Mouse (Mus musculus) intestine, postnatal 0 days (tissue): ENCODE measurements around the gene Hoxa7. TPM values are rescaled to one million over a fixed set of nuclear protein-coding genes. Genes with fewer than 3 reads are reported as not detected.
A peak's percentile ranks its signal among the peaks of the same experiment; 100 is the strongest.

ENCODE experiments used
- ATAC-seq: fragments of 200-750 bp; cut with Nextera tagmentation; 2 replicates; pipeline ENCODE4 v1.8.0; 2017; ENCODE audit warnings: mild to moderate bottlenecking, moderate TSS enrichment, moderate library complexity
- H3K27ac ChIP-seq: fragments of 300-500 bp; sonication (generic); 2 replicates; pipeline ENCODE4 v1.5.1; 2014; ENCODE audit warnings: mild to moderate bottlenecking, low read depth, low read length, moderate library complexity
- H3K27me3 ChIP-seq: fragments of 300-500 bp; sonication (generic); replicated peaks from 2 replicates; pipeline ENCODE4 v1.6.1; 2014; ENCODE audit warnings: low read length, mixed read lengths; ENCODE audit not compliant: control insufficient read depth, insufficient read depth
- H3K36me3 ChIP-seq: fragments of 300-500 bp; sonication (generic); 2 replicates; pipeline ENCODE4 v1.6.1; 2014; ENCODE audit warnings: mild to moderate bottlenecking, moderate library complexity; ENCODE audit not compliant: control insufficient read depth, insufficient read depth
- H3K4me1 ChIP-seq: fragments of 300-500 bp; sonication (generic); replicated peaks from 2 replicates; pipeline ENCODE4 v1.6.1; 2014; ENCODE audit warnings: antibody characterized with exemption, low read length, mixed read lengths; ENCODE audit not compliant: control insufficient read depth, insufficient read depth
- H3K4me2 ChIP-seq: fragments of 300-500 bp; sonication (generic); replicated peaks from 2 replicates; pipeline ENCODE4 v1.6.1; 2014; ENCODE audit warnings: low read depth, mild to moderate bottlenecking, moderate library complexity
- H3K4me3 ChIP-seq: fragments of 300-500 bp; sonication (generic); 2 replicates; pipeline ENCODE4 v1.5.1; 2014; ENCODE audit warnings: low read depth, low read length
- H3K9ac ChIP-seq: fragments of 300-500 bp; sonication (generic); 2 replicates; pipeline ENCODE4 v1.6.1; 2014; ENCODE audit warnings: mild to moderate bottlenecking, low read depth, low read length
- H3K9me3 ChIP-seq: fragments of 300-500 bp; sonication (generic); 2 replicates; pipeline ENCODE4 v1.6.1; 2016; ENCODE audit warnings: mixed run types; ENCODE audit not compliant: control insufficient read depth
- CTCF ChIP-seq: sonication (generic); IDR thresholded peaks from 2 replicates; pipeline ENCODE4 v1.5.1; 2016; ENCODE audit warnings: low read depth, mild to moderate bottlenecking, control low read depth, antibody characterized with exemption, moderate library complexity
- WGBS: fragments of 180-500 bp; shearing (Covaris S2); extraction: QIAGEN DNeasy Blood & Tissue Kit; methylation state at CpG from one replicate; pipeline ENCODE4 v1.1.7; 2014; 5-methylcytosine and 5-hydroxymethylcytosine counted together
- polyA plus RNA-seq: library from polyadenylated mRNA; unstranded; fragments of >200 nt; fragmentation: Nextera tagmentation; extraction: Ambion mirVana; gene quantifications from 2 replicates; pipeline ENCODE4 v1.2.1, GENCODE M21; 2015

The Hoxa7 gene
- polyA plus RNA-seq, 1 experiment from 2014 or later: 6.2 TPM

DNA sequence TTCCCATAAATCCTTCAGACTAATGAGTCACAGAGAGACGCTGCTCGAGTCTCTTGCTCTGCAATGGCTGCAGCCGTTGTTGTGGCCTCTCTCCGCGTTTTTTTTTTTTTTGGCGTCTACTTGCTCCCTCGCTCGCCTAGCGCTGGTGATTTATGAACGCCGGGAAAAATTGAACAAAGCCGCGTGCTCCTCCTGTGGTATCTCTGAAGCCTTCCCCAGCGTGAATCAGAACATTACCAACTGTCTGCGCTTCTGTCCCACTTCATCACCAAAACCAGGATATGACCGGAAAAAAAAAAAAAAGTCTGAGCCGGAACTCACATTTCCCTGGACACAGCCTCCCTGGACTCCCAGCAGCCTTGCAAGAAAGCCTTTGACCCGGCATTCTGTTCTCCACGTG is 36.4 kb downstream of the Hoxa7 start:
- Histone ChIP-seq H3K9me3 (no peaks in the 10 kb centered on the region), H3K36me3 (no peaks in the 10 kb centered on the region), H3K27me3 (0 out of 2 replicates have a peak, but pooled peaks cover 4% of the 10 kb centered on the region), H3K27ac (no peak overlapping the region), H3K4me3 (peak overlapping the region; percentile 17; the same call in 1 of the 2 replicates), H3K4me1 (peaks cover 13% of the 10 kb centered on the region; the same call in 1 of the 2 replicates), H3K4me2 (peak overlapping the region; percentile 51), H3K9ac (no peak overlapping the region)
- TF ChIP-seq CTCF: no peak
- 6% methylated on average over 19 of the region's 19 CpGs for WGBS
- ATAC-seq: no peak

DNA sequence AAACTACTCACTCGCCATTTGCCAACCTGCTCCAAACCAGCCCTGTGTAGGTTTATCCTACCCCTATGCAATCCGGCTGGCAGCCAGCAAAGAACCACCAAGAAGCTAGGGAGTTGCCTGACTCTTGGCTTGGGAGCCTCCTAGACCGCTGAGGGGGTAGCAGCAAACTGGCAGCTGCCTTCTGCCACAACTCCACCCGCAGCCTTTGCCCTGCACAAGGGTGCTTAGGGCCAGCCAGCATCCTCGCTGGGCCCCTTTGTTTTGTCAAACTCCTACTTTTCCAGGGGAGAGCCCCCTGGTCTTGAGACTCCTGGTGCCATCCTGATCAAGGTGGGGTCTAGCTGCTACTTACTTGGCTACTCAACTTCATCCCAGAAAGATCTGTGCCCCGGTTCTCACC is 37.0 kb downstream of the Hoxa7 start:
- Histone ChIP-seq H3K36me3 (no peaks in the 10 kb centered on the region), H3K9me3 (no peaks in the 10 kb centered on the region), H3K27ac (no peak overlapping the region), H3K4me1 (0 out of 2 replicates have a peak, but pooled peaks cover 8% of the 10 kb centered on the region), H3K27me3 (0 out of 2 replicates have a peak, but pooled peaks cover 4% of the 10 kb centered on the region), H3K4me3 (no peak overlapping the region), H3K4me2 (peak overlapping the region; percentile 51), H3K9ac (no peak overlapping the region)
- TF ChIP-seq CTCF: no peak
- ATAC-seq: no peak
- WGBS: 39% methylated on average over 6 of the region's 6 CpGs

DNA sequence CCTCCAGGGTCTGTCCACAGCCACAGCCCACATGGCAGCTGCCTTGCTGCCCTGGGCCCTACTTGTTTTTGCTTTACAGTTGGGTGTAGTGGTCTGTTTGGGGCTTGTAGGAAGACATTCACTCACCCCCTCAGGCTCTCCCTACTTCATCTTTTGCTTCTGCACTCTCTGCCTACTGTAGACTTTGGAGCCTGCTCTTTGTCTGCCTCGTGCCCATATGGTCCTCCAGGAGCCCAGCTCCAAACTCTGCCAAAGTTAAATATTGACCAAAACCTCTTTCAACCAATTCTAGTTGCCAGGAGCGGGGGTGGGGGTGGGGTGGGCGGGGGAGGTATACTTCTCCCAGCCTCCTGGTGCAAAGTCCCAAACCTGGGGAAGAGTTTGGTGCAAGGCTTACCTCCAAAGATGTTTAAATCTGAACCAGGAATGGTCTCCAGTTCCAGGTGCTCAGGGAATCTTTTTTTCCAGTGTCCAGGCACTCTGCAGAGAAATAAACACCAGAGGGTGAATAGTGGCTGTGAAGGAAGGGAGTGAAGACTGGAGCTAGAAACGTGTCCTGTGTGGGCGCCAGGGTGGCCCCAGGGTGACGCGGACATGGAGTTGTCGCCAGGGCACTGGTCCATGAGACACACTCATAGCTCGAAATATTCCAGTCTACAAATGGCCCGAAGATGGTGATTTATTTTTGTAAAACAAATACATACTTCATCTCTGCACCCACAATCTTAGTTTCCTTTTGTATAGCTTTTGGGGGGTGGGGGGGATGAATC is 38.2 kb downstream of the Hoxa7 start:
- H3K27me3 ChIP-seq: 0 out of 2 replicates have a peak, but pooled peaks cover 9% of the 10 kb centered on the region
- H3K4me1 ChIP-seq: 0 out of 2 replicates have a peak, but pooled peaks cover 3% of the 10 kb centered on the region
- TF ChIP-seq CTCF: no peak
- H3K27ac ChIP-seq: peak overlapping the region; percentile 24; the same call in 1 of the 2 replicates
- H3K4me3 ChIP-seq: 0 out of 2 replicates have a peak overlapping the region, but pooled peaks have one; percentile 13
- H3K4me2 ChIP-seq: peak overlapping the region; percentile 51
- ATAC-seq: peak; percentile 51
- H3K9me3 ChIP-seq: no peaks in the 10 kb centered on the region
- H3K9ac ChIP-seq: no peak overlapping the region
- no peaks in the 10 kb centered on the region for H3K36me3 ChIP-seq
- whole genome bisulfite sequencing: 19% methylated on average over 10 of the region's 10 CpGs

DNA sequence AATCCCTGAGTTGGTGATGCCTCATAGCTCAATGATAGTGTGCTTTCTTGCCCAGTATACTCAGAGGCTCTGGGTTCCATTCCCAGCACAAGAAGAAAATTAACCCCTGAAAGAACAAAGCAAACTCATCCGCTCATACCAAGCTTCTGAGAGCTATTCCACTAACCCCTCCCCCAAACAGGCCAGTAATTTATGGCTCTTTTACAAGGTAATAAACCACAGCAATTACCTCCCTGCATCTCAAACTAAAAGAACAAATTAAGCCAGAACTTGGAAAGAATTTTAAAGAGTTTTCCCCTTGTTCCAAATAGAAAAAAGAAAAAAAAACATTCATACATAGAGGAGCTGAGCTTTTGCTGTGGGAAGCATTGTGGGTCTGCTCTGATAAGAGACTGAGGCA is 38.9 kb downstream of the Hoxa7 start:
- Histone ChIP-seq H3K36me3 (no peaks in the 10 kb centered on the region), H3K9ac (no peak overlapping the region), H3K27me3 (peaks cover 11% of the 10 kb centered on the region; the same call in 1 of the 2 replicates), H3K4me3 (0 out of 2 replicates have a peak overlapping the region, but pooled peaks have one; percentile 13), H3K4me1 (0 out of 2 replicates have a peak, but pooled peaks cover 3% of the 10 kb centered on the region), H3K4me2 (0 out of 2 replicates have a peak overlapping the region, but pooled peaks have one; percentile 51), H3K27ac (no peak overlapping the region), H3K9me3 (no peaks in the 10 kb centered on the region)
- no peak for ATAC-seq
- TF ChIP-seq CTCF: no peak
- 15% methylated on average over 1 of the region's 1 CpGs for WGBS

DNA sequence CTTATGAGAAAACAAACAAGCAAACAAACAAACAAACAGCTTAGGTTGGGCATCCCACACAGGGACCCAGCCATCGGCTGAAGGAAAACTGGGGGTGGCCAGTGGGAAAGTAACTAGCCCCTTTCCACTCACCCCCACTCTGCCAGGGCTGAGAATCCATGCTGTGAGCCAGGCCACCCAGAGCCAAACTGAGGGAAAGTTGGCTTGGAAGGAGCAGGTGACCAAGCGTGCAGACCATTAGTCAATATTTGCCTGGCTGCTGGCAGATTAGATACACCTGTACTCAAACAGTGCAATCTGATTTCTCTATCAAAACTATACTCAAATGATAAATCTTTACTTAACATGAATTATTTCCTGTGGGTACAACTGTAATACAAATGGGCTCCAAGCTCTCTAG is 39.6 kb downstream of the Hoxa7 start:
- 36% methylated on average over 2 of the region's 2 CpGs for WGBS
- no peak overlapping the region for H3K27ac ChIP-seq

DNA sequence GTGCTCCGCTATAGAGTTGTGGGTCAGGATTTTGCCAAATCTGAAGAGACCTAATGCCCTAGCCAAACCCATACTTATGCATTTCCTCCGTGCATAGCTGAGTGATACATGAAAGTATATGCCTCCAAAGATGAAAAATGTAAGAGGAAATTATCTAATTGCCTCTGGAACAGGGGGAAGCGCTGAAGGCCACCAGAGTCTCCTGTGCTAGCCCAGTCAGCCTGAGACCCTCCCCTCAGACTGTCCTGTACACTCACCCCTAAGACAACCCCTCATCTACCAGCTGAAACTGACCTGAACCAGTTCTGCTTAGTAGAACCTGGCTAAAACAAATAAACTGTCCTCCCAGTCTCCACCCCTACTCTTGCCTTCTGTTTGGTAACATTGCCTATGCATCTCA is 40.9 kb downstream of the Hoxa7 start:
- Histone ChIP-seq H3K9ac (no peak overlapping the region), H3K4me3 (peak overlapping the region; percentile 61; the same call in 1 of the 2 replicates), H3K9me3 (no peaks in the 10 kb centered on the region), H3K27me3 (peaks cover 12% of the 10 kb centered on the region; the same call in 1 of the 2 replicates), H3K27ac (0 out of 2 replicates have a peak overlapping the region, but pooled peaks have one; percentile 58), H3K4me2 (peak overlapping the region; percentile 76), H3K36me3 (no peaks in the 10 kb centered on the region), H3K4me1 (0 out of 2 replicates have a peak, but pooled peaks cover 3% of the 10 kb centered on the region)
- WGBS: 58% methylated on average over 3 of the region's 3 CpGs
- TF ChIP-seq CTCF: no peak
- ATAC-seq: no peak

More for the DNA sequence above, 39.6 kb downstream of the Hoxa7 start:
- TF ChIP-seq CTCF: no peak
- no peak for ATAC-seq
- H3K9ac ChIP-seq: no peak overlapping the region
- no peak overlapping the region for H3K4me3 ChIP-seq
- no peaks in the 10 kb centered on the region for H3K9me3 ChIP-seq
- no peak overlapping the region for H3K4me2 ChIP-seq
- H3K36me3 ChIP-seq: no peaks in the 10 kb centered on the region
- peaks cover 16% of the 10 kb centered on the region; the same call in 1 of the 2 replicates for H3K27me3 ChIP-seq
- H3K4me1 ChIP-seq: 0 out of 2 replicates have a peak, but pooled peaks cover 3% of the 10 kb centered on the region
